Mouse (Mus musculus) thymus, postnatal 25 days (tissue): ENCODE measurements around the gene Nr2f6.
"Not testable (repeated sequence)": the region's sequence is repeated elsewhere in the genome, so short reads cannot be mapped to it uniquely, and the experiment has no call there.

Experiments
- DNase-seq: peaks from one replicate; pipeline ENCODE4 v3.0.0; 2022

The Nr2f6 gene

GRCm38 (mm10) chr8:71366771-71367528 lies 14.8 kb downstream of the Nr2f6 start, which contains the start of gene Use1:
Gene Use1 (plus strand): TSS chr8:71366848.
- peak; percentile 93 for DNase-seq

GRCm38 (mm10) chr8:71358026-71358425 lies 23.7 kb downstream of the Nr2f6 start:
- no peak for DNase-seq

GRCm38 (mm10) chr8:71351520-71351919 lies 30.2 kb downstream of the Nr2f6 start:
- DNase-seq: no peak

- DNase-seq: no peak
Measured at GRCm38 (mm10) chr8:71351117-71351516, 30.6 kb downstream of the Nr2f6 start.

GRCm38 (mm10) chr8:71346581-71346980 lies 35.2 kb downstream of the Nr2f6 start:
- DNase-seq: no peak

- peak; percentile 45 for DNase-seq
Measured at GRCm38 (mm10) chr8:71340625-71341024, 41.1 kb downstream of the Nr2f6 start.

GRCm38 (mm10) chr8:71337834-71338233 lies 43.9 kb downstream of the Nr2f6 start:
- DNase-seq: not testable (repeated sequence)

- DNase-seq: peak; percentile 43
Measured at GRCm38 (mm10) chr8:71324848-71325247, 56.9 kb downstream of the Nr2f6 start.
